Mouse (Mus musculus): ENCODE measurements around the gene Rxra.

- no peak for TF ChIP-seq GATA1 (IDR thresholded peaks at IDR 0.05; ENCODE audit: borderline replicate concordance, low read length)
- TF ChIP-seq FLI1 (IDR thresholded peaks at IDR 0.05; ENCODE audit: low read length): no peak
Observed at GRCm38 (mm10) chr2:27806691-27807090, 130.5 kb downstream of the Rxra start.

Data from megakaryocyte, embryonic 14.5 days (primary cell).